ENCODE assay signal across 26 mouse cellular contexts in the genomic region with DNA sequence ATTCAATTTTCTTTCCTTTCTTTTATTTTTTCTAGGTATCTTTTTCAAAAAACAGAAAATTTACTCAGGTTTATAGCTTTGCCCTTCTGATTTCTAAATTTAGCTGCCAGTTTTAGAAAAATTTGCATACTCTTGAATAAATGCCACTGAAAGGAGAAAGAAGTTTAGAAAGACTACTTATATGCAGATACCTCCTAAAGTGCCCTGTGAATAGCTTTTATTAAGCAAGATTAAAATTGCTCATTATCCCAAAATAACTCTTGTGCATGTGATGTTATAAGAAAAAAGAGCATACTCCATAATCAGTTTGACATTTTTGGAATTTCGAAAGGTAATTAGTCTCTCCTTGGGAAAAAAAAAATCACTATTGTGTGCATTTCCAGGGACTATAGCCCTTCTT.
"Had no signal": no experiment of that assay in that cellular context is flagged by ENCODE, and none has a peak within 500 bp of the region (broad histone marks: within the 10 kb centered on the region; RNA-seq: fewer than 3 reads in every experiment).

No protein-coding gene starts in this region.

- DNase-seq: cerebellum, adult 9-10 months; cerebellum, adult 9-11 months; cerebellum, postnatal 10 days; cerebellum, postnatal 14 days; cerebellum, postnatal 25 days; cerebellum, postnatal 36 days; embryo, embryonic 11 days; gastrocnemius, adult 2 months; gastrocnemius, postnatal 10 days; gastrocnemius, postnatal 14 days; gastrocnemius, postnatal 25 days; heart, adult 11 months; heart, adult 18-20 months; heart, adult 2 months had no signal

- H3K27me3 ChIP-seq: embryonic facial prominence, embryonic 12.5 days; embryonic facial prominence, embryonic 13.5 days; embryonic facial prominence, embryonic 15.5 days; forebrain, embryonic 12.5 days; heart, embryonic 12.5 days; heart, embryonic 13.5 days had no signal

- H3K9me3 ChIP-seq: embryonic facial prominence, embryonic 10.5 days; embryonic facial prominence, embryonic 12.5 days; embryonic facial prominence, embryonic 13.5 days; embryonic facial prominence, embryonic 15.5 days; forebrain, embryonic 10.5 days; forebrain, embryonic 12.5 days; heart, embryonic 10.5 days; heart, embryonic 12.5 days; heart, embryonic 13.5 days had no signal

- ATAC-seq: forebrain, embryonic 14.5 days had no signal

- H3K4me1 ChIP-seq: embryonic facial prominence, embryonic 10.5 days; embryonic facial prominence, embryonic 12.5 days; embryonic facial prominence, embryonic 13.5 days; embryonic facial prominence, embryonic 15.5 days; forebrain, embryonic 10.5 days; forebrain, embryonic 12.5 days; heart, embryonic 10.5 days; heart, embryonic 12.5 days; heart, embryonic 13.5 days had no signal

- H3K27ac ChIP-seq: embryonic facial prominence, embryonic 10.5 days; embryonic facial prominence, embryonic 12.5 days; embryonic facial prominence, embryonic 13.5 days; embryonic facial prominence, embryonic 15.5 days; forebrain, embryonic 10.5 days; forebrain, embryonic 12.5 days; gastrocnemius, adult 2 months; heart, adult 2 months; heart, embryonic 10.5 days; heart, embryonic 13.5 days had no signal

- H3K36me3 ChIP-seq: embryonic facial prominence, embryonic 10.5 days; embryonic facial prominence, embryonic 12.5 days; embryonic facial prominence, embryonic 13.5 days; embryonic facial prominence, embryonic 15.5 days; forebrain, embryonic 10.5 days; forebrain, embryonic 12.5 days; heart, embryonic 10.5 days; heart, embryonic 12.5 days; heart, embryonic 13.5 days had no signal

- H3K9ac ChIP-seq: embryonic facial prominence, embryonic 12.5 days; embryonic facial prominence, embryonic 13.5 days; embryonic facial prominence, embryonic 15.5 days; forebrain, embryonic 12.5 days; heart, embryonic 12.5 days; heart, embryonic 13.5 days had no signal

- H3K4me2 ChIP-seq: embryonic facial prominence, embryonic 12.5 days; embryonic facial prominence, embryonic 13.5 days; embryonic facial prominence, embryonic 15.5 days; forebrain, embryonic 12.5 days; heart, embryonic 11.5 days; heart, embryonic 12.5 days; heart, embryonic 13.5 days had no signal

- H3K4me3 ChIP-seq: embryonic facial prominence, embryonic 10.5 days; embryonic facial prominence, embryonic 12.5 days; embryonic facial prominence, embryonic 13.5 days; embryonic facial prominence, embryonic 15.5 days; erythroblast, embryonic 14.5 days; forebrain, embryonic 10.5 days; forebrain, embryonic 12.5 days; gastrocnemius, adult 2 months; heart, adult 2 months; heart, embryonic 10.5 days; heart, embryonic 12.5 days; heart, embryonic 13.5 days had no signal
